12 mouse cellular contexts compared by ENCODE assay signal in the genomic region with DNA sequence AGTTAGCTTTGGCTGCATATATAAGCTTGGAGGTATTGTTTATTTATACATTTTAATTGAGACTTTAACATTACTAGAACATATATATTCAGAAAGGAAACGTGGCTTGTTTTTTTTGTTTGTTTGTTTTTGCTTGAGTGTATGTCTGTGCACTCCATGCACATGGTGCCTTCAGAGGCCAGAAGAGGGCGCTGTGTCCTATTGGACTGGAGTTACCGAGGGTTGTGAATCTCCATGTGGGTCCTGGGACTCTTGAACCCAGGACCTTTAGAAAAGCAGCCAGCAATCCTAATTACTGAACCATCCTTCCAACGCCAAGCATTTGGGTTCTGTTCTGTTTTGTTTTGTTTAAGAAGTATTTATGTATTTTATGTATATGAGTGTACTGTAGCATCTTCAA. TPM values are rescaled to one million over a fixed set of nuclear protein-coding genes. Genes with fewer than 3 reads are reported as not detected.
DNase-seq lines count a peak whose midpoint lies in the region; ATAC-seq and TF ChIP-seq lines count a peak whose summit lies in the region.
"Had no signal": no experiment of that assay in that cellular context is flagged by ENCODE, and none has a peak within 500 bp of the region (broad histone marks: within the 10 kb centered on the region; RNA-seq: fewer than 3 reads in every experiment).

No protein-coding gene starts in this region.

- H3K9ac ChIP-seq in liver, embryonic 11.5 days (ENCODE audit: low read depth, low read length), result no peak overlapping the region
- no peak overlapping the region for H3K9ac ChIP-seq in liver, postnatal 0 days (replicated peaks)
- H3K9ac ChIP-seq: heart, embryonic 13.5 days had no signal

- DNase-seq in cerebellum, adult 2 months, result no peak
- no peak for DNase-seq in cerebellum, adult 9-11 months
- DNase-seq in liver (peak; percentile 72), Patski (ENCODE audit: low read depth, low spot score) (no peak)
- DNase-seq in liver, embryonic 11.5 days (ENCODE audit: low spot score), result no peak
- peak; percentile 52 for DNase-seq in liver, postnatal 0 days
- no peak for DNase-seq in ovary, postnatal 14 days (ENCODE audit: low spot score)
- DNase-seq: adrenal gland, postnatal 10 days had no signal

- TF ChIP-seq POLR2A in cerebellum, adult 2 months (IDR thresholded peaks at IDR 0.05; ENCODE audit: borderline replicate concordance, insufficient read depth, low read length), result no peak

- H3K27me3 ChIP-seq in cerebellum, adult 2 months (ENCODE audit: control insufficient read depth, insufficient read depth, low read length), result no peaks in the 10 kb centered on the region
- no peaks in the 10 kb centered on the region for H3K27me3 ChIP-seq in liver, embryonic 11.5 days (replicated peaks; ENCODE audit: control insufficient read depth, insufficient read depth, low read length)
- no peaks in the 10 kb centered on the region for H3K27me3 ChIP-seq in Patski
- H3K27me3 ChIP-seq in liver, postnatal 0 days (ENCODE audit: insufficient read depth, low read length), result no peaks in the 10 kb centered on the region
- H3K27me3 ChIP-seq: heart, embryonic 13.5 days had no signal

- no peak overlapping the region for H3K4me2 ChIP-seq in liver, embryonic 11.5 days
- H3K4me2 ChIP-seq in liver, postnatal 0 days (ENCODE audit: low read depth, low read length), result no peak overlapping the region
- H3K4me2 ChIP-seq: heart, embryonic 13.5 days had no signal

- POLR2A ChIA-PET in Patski (lab: Charles Lee), result no interaction called here

- TF ChIP-seq CTCF in cerebellum, adult 2 months (IDR thresholded peaks at IDR 0.05; ENCODE audit: borderline replicate concordance, insufficient read depth, low read depth, low read length), result peak; percentile 16; the same call in 1 of the 2 replicates
- TF ChIP-seq CTCF in Patski (IDR thresholded peaks at IDR 0.05), result peak; percentile 61
- TF ChIP-seq CTCF in liver, postnatal 0 days (IDR thresholded peaks at IDR 0.05; ENCODE audit: low read depth), result peak; percentile 64

- 91% methylated on average over 4 of the region's 4 CpGs for WGBS in cerebellum, adult 2 months
- 84% methylated on average over 4 of the region's 4 CpGs for WGBS in liver, embryonic 11.5 days
- 80% methylated on average over 4 of the region's 4 CpGs for WGBS in liver, postnatal 0 days (ENCODE audit: insufficient replicate concordance)

- in situ Hi-C loops in Patski (cut with MboI; ENCODE audit: low pct_unique_long_range_greater_than_20kb), result loop anchor here (5.0 to 25.0 kb wide), 5 partner anchors 352 to 1817 kb away; a partner anchor contains a TSS

- no peak overlapping the region for H3K4me3 ChIP-seq in cerebellum, adult 2 months (replicated peaks; ENCODE audit: insufficient read depth, low read depth, low read length)
- H3K4me3 ChIP-seq in liver, embryonic 11.5 days (ENCODE audit: low read depth, low read length), result no peak overlapping the region
- H3K4me3 ChIP-seq in liver, postnatal 0 days (ENCODE audit: low read depth, low read length), result no peak overlapping the region
- H3K4me3 ChIP-seq: heart, embryonic 13.5 days; myocyte had no signal

- H3K27ac ChIP-seq in cerebellum, adult 2 months (ENCODE audit: insufficient read depth, low read length), result no peak overlapping the region
- H3K27ac ChIP-seq in liver, embryonic 11.5 days (ENCODE audit: low read depth, low read length), result no peak overlapping the region
- H3K27ac ChIP-seq in liver, postnatal 0 days (ENCODE audit: low read depth), result peak overlapping the region; percentile 44; the same call in 1 of the 2 replicates
- H3K27ac ChIP-seq: heart, embryonic 13.5 days; macrophage had no signal

- no peaks in the 10 kb centered on the region for H3K4me1 ChIP-seq in cerebellum, adult 2 months (ENCODE audit: control insufficient read depth, insufficient read depth, low read length)
- peaks cover 9% of the 10 kb centered on the region; the same call in 1 of the 2 replicates for H3K4me1 ChIP-seq in liver, embryonic 11.5 days (replicated peaks; ENCODE audit: control insufficient read depth, insufficient read depth, low read length)
- peaks cover 11% of the 10 kb centered on the region; the same call in 1 of the 2 replicates for H3K4me1 ChIP-seq in liver, postnatal 0 days (ENCODE audit: insufficient read depth)
- H3K4me1 ChIP-seq: heart, embryonic 13.5 days had no signal

- peaks cover 21% of the 10 kb centered on the region; the same call in 1 of the 2 replicates for H3K36me3 ChIP-seq in liver, embryonic 11.5 days (ENCODE audit: control insufficient read depth, insufficient read depth, low read length)
- H3K36me3 ChIP-seq in liver, postnatal 0 days (replicated peaks; ENCODE audit: insufficient read depth, low read length), result peaks cover 33% of the 10 kb centered on the region

- H3K9me3 ChIP-seq in liver, embryonic 11.5 days (ENCODE audit: control insufficient read depth, low read length), result no peaks in the 10 kb centered on the region
- no peaks in the 10 kb centered on the region for H3K9me3 ChIP-seq in liver, postnatal 0 days (ENCODE audit: low read length)
- H3K9me3 ChIP-seq: heart, embryonic 13.5 days had no signal

- no peak for ATAC-seq in liver, embryonic 11.5 days (replicated peaks; ENCODE audit: low FRiP score)
- ATAC-seq in Patski, result no peak
- no peak for ATAC-seq in liver, postnatal 0 days
- no peak for ATAC-seq in activated CD4-positive, CD25-positive, alpha-beta regulatory T cell, adult 4 months

- CTCF ChIA-PET in Patski (lab: Charles Lee), result interaction anchor here (0.7 to 2.4 kb wide), 4 partner anchors 13 to 415 kb away, joined by 3 to 19 read pairs (median 4); no protein-coding TSS in a partner anchor

- no peak for TF ChIP-seq EP300 in liver, postnatal 0 days (IDR thresholded peaks at IDR 0.05; ENCODE audit: low read depth)

RNA-seq across cellular contexts. Expression of a gene that starts 22.4 kb away (rescaled TPM):
- polyA plus RNA-seq in cerebellum, adult 2 months (2012; rRNA removed), result 12.5 and 12.6 TPM in 2 replicates
- 50.9 and 55.8 TPM in 2 replicates for polyA plus RNA-seq in liver, embryonic 11.5 days (2014; fragmentation: Nextera tagmentation; extraction: Ambion mirVana)
- 19.1 TPM for polyA plus RNA-seq in Patski (2021)
- 7.2 and 8.4 TPM in 2 replicates for polyA plus RNA-seq in liver, postnatal 0 days (2015; fragmentation: Nextera tagmentation; extraction: Ambion mirVana)
- polyA plus RNA-seq in activated CD4-positive, CD25-positive, alpha-beta regulatory T cell, adult 4 months (2017; shearing (Covaris generic)), result 10 to 100 TPM; 12.7 to 15.4 TPM

Comparison
In these comparisons a context has a peak if more than half of its experiments do, and no peak if none do; other contexts are left out.
1. DNase-seq: peak in liver (single experiment) and liver, postnatal 0 days (single experiment); none in cerebellum, adult 2 months (0 of 2), cerebellum, adult 9-11 months (single experiment), liver, embryonic 11.5 days (single experiment), Patski (single experiment) and ovary, postnatal 14 days (single experiment).
2. Peak in every context shown above with its lines, with median percentiles within 50 percentile points of each other: CTCF ChIP-seq.